Mouse (Mus musculus): ENCODE results near the gene Unc119.

Unc119 gene

DNA sequence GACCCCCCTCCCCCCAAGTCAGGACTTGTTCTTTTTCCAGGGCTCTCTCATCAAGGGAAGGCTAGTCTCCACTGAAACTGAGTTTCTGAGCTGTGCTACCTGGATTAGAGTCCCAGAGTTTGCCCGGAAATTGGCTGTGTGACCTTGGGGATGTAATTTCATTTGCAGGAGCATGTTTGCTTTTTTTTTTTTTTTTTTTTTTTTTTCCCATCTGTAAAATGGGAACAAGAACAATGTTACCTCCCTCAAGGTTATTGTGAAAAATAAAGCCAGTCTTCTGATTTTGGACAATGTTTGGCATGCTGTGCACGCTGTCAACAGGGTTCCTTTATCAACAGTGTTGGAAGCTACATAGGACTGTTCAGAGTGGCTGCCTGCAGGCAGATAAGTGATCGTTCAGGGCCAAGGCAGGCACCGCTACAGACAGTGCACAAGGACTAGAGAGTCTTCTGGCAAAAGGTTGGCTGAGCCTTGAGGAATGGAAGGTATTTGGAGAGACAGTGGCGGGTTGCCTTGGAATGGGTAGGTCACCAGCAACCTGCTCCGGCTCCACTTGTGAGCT lies 1.1 kb downstream of the Unc119 start:
- peak; percentile 64 for DNase-seq (ENCODE audit: low spot score)

DNA sequence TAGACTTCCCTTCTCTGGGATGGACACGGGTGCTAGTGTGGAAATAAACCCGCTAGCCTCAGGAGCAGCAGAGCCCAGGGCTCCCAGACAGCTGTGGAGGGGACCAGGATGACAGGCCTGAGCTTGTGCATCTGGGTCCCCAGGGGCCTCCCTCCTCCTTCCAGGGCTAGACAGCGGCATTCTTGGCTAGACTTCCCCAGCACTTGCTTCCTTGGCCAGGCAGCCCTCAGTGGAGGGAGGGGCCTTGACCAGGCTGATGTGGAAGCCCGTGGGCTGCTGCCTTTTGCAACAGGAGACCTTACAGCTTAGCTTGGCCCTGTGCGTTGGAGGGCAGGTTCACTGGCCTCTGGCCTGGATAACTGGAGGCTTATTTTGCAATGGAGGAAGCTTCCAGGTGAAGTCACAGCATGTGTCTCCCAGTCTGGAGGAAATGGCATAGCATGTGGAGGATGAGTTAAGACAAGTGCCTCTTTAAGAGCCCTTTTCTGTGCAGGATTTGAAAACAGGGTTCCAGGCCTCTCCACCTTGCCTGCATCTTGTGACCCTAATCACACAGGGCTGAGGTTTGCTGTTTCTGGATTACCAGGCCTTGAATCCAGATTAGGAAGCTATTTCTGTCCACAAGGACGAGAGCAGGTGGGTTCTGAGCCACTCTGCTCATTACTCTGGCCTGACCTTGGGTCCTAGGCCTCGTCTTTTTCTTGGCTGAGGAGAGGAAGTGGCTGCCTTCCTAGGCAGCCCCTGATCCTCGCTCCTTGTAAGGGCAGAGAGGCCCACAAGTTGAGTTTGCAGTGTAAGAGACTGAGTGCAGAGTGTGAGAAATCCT lies 1.8 kb downstream of the Unc119 start:
- DNase-seq (ENCODE audit: low spot score), result no peak

DNA sequence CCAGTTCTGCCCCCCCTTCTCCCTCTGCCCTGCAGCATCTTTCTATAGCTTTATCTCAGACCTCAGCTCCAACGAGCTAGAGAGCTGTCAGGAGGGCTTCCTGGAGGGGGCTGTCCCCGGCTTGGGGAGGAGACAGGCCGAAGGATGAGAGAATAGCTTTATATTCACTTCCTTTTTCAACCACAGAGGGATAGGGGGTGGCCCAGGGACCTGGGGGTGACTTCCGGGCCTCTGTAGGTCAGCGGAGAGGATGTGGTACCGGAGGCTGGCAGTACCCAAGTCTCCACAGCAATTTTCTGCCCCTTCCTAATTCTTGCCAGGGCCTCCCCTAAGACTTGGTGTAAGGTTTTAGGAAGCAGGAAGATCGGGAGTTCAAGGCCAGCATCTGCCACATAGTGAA lies 2.5 kb downstream of the Unc119 start:
- DNase-seq (ENCODE audit: low spot score), result no peak

DNA sequence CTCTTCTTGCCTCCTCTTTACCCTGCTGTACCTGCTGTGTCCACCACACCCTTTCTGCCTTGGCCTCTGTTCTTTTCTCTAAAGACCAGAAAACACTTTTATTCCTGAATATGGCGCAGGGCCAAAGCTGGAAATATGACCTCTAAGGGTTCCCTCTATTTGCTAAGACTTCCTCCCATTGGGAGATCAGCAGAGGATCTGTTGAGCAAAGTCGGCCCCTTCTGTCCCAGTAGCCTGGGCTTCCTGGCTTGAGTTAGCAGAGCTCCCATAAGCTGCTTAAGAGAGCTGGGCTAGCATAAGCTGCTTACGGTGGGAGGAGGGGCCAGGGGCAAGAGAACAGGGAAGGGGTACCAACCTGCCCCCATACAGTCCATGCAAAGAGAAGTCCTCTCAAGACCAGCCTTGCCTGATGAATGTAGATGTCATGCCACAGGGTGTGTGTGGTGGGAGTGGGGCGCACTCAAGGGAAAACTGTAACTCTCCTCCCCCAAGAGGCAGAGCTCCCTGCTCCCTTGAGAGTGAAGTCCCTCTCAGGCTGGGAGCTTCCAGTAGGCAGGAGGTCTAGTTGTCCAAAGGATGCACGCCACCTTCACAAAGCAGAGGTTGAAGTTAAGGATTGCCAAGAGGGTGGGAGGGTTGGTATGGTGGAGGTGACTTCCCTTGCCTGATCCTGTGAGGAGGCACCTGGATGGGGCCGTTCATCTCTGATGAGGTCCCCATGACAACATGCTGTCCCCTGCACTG lies 3.2 kb downstream of the Unc119 start:
- DNase-seq (ENCODE audit: low spot score), result no peak

DNA sequence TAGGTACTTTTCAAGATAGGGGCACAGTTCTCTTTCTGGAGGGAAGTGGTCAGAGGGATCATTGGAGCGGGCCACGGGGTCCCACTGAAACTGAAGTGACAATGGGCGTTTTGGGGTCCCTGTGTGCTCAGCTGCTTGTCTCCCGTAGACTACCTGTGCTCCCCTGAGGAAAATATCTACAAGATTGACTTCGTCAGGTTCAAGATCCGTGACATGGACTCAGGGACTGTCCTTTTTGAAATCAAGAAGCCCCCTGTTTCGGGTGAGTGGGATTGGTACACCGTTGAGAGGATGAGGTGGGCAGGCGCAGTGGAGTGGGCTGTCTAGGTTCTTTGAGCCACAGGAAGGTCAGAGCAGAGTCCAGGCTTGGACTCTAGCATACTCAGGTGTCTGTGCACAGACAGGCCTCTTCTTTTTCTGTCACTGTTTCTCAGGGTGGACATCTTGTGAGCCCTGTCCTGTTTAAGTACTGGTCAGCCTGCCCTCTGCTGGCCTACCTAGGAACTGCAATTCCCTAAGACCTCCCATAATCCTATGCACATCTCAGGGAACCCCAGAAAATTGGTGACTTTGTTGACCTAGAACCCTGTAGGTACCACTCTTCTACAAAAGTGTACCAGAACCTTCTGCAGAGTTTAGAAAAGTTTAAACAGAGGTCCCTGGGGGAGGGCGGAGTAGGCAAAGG lies 3.9 kb downstream of the Unc119 start:
- peak; percentile 85 for DNase-seq (ENCODE audit: low spot score)

DNA sequence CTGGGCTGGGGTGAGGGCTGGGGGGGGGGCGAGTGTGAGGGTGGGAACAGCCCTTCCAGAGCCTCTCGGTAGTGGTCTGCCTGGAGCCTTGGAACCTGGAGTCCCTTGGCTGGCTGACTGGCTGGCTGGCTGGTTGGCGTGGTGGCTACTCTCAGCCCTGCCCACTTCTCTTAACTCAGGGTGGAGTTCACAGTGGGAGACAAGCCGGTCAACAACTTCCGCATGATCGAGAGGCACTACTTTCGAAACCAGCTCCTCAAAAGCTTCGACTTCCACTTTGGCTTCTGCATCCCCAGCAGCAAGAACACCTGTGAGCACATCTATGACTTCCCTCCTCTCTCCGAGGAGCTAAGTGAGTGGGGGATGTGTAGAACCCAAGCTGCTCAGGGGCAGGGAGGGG lies 4.6 kb downstream of the Unc119 start:
- no peak for DNase-seq (ENCODE audit: low spot score)

DNA sequence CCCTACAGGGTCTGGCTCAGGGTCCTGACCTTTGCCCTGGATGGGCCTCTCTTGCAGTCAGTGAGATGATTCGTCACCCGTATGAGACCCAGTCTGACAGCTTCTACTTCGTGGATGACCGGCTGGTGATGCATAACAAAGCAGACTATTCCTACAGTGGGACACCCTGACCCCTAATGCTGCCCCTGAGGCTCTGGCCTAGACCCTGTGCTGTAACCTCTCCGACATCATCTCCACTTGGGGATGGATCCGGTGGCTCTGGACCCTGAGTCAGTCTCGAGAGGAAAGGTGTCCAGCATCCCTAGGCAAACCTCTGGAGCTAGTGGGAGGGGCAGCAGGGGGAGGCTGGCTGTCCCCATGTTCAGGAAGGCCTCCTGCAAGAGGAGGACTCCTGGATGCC lies 5.2 kb downstream of the Unc119 start:
- no peak for DNase-seq (ENCODE audit: low spot score)

DNA sequence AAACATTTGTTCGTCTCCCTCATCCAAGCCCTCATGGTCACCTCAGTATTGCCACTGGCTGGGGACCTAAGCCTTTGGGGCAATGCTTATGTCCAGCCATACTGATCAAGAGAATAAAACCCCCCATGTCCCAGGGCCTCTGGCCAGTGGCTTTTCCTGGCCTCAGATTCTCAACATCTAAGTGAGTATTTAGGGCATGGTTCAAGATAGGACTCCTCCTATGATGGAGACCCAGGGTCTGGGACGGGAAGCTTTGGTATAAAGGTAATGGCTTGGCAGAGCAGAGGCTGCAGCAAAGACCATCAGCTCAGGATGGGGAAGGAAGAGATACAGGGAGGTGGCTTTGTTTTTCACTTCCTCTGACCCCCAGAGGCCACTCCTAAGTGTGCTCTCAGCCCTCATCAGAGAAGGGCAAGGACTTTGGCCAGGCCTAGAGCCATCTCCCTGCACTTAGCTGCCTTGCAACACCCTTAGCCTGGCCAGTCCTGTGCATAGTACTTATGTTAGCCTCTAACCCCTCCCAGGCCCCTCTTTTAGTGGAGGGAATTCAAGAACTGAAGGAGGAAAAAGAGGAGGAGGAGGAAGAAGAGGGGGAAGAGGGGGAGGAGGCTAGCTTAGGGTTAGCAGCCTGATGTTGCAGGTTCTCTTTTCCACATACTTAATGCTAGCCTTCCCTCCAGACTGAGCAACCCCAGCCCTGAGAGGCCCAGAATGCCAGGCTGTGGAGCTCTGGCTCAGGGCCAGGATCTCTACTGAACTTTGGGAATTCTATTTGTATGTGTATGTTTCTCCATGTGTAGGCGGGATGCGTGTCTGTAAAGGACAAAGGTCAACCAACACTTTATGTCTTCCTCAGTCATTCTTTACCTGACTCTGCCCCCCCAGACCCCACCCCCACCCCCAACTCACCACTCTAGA lies 6.4 kb downstream of the Unc119 start:
- DNase-seq (ENCODE audit: low spot score), result no peak

DNA sequence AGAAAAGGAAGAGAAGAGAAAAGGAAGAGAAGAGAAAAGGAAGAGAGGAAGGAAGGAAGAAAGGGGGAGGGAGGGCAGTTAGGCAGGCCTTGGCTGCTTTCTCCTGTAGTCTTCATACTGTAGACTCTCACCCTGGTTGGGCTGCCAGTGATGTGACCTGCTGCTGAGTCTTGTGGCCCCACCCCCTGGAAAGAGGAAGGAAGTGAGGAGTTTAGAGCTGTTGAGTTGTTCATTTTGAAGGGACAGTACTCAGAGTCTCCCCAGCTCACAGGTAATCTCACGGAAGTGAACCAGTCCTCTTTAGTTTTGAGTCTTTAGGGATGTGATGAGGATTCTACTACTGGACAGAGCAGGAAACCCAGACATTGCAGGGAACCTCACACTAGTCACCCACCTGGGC lies 9.8 kb downstream of the Unc119 start:
- DNase-seq (ENCODE audit: low spot score), result no peak

DNA sequence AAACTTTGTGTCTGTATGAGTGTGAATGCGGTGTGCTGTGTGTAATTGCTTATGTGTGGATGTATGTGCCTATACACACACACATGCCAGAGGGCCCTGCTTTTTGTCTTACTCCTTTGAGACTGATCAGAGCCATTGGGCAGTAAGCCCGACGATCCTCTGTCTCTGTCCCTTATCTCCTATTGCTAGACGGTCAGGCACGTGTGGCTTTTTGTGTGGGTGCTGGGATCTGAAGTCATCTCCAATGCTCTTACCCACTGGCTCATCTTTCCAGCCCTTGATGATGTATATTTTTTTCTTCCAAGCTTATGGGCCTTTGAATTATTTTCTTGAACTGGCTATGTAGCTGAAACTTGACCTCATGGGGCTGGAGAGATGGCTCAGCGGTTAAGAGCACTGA lies 11.6 kb downstream of the Unc119 start:
- no peak for DNase-seq (ENCODE audit: low spot score)

DNA sequence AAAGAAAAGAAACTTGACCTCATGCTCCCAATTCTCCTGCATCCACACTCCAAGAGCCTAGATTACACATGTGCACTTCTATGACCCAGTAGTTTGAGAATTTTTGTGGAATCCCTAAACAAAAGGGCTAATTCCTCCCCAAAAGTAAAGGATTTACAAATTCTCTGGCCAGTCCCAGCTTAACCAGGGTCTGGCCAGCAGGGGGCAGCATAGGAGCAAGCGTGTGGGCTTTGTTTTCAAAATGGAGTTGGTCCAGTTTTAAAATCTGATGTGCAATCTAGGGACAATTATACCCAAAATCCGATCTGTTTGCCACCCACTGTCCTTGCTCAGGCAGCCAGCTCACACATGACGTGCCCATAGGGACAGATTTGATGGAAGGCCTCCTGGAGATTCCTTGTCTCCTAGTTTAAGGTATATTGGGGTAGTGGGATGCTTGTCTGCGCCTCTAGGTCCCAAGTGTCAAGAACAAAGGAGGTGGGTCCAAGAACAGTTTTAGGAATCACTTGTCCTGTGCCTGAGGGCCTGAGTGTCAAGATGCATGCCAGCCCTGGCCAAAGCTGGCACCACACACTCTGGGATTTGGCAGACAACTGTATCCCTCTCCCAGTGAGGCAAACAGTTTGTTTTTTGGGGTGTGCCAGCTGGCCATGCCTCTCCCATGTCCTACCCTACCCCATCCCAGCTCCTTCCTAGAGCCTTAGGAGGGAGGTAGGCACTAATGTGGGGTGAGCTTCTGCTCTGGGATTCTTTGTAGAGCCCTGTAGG lies 12.4 kb downstream of the Unc119 start:
- DNase-seq (ENCODE audit: low spot score), result peak; percentile 55

DNA sequence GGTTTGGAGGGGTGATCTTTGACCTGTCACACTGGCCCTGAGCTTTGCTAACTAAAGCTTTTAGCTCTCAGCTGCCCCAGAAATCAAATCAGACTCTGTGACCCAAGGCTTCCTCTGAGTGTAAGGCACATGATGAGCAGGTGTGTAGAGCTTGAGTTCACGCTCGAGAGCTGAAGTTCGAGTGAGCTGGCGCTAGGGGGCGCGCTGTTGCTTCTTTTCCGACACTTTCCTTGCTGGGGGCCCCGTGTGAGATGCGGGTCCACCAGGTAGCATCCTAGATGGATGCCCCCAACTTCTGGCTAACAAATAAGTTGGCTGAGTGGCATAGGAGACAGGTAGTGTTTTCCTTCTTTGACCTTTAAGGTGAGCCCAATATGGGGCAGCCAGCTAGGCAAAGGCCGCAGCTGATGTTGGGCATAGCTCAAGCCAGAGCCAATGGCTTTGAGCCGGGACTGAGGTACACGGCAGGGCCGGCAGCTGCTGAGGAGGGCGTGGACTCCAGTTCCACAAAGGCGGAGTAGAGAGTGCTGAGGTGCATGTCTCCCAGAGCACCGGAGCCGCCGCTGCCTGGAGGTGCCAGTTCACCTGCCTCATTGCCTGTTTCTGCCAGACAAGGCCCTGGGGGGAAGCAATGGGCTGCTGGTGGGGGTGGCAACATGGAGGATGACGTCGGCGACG lies 15.2 kb downstream of the Unc119 start:
- DNase-seq (ENCODE audit: low spot score), result peak; percentile 51

DNA sequence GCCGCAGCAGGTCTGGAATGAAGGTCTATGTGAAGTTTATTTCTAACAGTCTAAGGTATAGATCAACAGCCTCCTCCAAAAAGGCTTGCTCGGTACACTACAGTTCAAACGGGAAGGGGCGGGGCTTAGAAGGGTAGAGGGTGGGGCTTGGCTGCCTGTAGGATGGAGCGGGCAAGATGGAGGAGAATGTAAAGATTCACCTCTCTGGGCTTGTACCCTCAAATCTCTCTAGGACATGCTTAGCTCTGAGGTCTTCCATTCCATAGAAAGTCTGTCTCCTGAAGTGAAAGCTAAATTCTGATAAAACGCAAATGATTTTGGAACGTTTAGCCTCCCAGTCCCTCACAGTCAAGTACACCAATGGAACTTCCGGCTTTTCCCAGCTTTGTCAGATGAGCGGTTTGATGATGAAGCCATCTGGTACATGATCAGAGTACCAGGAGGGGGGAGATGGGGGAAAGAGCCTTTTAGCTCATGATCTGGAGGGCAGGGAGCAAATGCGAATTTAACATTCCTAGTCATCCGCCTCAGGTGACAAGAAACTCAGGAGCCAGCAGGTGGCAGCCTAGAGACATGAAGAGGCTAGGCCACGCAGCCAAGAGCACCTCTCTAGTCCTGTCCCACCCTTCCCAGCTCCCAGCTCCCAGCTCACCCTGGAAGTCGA lies 17.0 kb downstream of the Unc119 start:
- peak; percentile 77 for DNase-seq (ENCODE audit: low spot score)

DNA sequence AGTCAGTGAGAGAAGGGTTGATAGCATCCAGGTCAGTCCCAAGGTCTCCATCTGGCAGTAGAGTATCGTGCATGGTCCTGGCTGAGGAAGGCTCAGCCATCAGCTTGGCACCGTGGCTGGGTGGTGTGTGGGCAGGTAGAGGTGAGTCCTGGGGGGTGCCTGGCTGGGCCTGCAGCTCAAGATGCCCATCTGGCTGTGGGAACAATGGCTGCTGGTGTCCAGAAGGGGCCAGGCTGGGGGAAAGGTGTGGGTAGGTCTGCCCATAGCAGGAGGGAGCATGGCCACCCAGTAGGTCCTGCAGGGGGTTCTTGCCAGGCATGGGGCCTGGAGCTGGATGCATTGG lies 17.5 kb downstream of the Unc119 start:
- DNase-seq (ENCODE audit: low spot score), result no peak

DNA sequence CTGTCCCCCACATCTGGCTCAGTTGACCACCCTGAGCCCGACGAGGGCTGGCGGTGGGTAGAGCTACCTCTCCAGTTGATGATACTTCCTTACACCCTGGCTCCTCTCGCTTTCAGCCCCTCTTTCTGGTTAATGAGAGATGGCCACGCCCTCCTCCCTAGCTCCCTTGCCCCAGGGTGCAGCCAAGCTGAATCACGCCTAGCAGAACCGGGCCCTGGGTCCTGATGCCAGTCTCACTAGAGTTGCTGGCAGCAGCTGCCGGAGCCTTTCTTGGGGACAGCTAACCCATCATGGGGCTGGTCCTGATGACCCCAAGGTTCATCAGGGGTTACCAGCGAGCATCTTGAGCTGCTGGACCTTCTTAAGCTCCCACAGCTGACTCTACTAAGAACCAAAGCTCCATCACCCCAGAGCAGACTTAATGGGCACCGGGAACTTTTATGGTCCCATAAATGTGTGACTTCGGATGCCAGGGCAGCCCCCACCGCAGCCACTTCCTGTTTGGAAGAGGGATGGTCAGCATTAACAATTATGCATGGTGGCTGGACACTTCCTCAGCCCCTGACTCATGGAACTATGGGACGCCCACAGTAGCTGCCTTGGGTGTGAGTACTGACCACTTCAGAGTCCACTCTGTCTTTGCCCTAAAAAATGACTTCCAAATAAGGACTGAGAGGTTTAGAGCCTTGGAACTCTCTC lies 20.2 kb downstream of the Unc119 start:
- DNase-seq (ENCODE audit: low spot score), result no peak

DNA sequence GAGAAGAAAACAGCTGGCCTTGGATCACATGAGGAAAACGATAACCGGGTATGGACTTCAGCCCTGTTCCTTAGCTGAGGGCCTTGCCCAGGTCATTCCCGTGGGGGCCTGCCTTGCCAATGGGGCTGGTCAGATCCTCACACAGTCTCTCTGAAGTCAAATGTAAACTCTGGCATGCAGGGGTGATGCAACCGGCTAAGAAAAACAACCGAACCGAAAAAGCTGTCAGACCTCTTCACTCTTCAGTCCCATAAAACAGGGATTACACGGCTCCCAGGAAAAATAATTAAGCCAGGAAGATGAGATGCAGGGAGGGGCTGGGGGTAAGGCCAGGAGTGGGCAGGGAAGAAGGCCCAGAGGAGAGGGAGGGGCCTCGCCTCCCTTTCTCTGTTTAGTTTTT lies 20.8 kb downstream of the Unc119 start:
- no peak for DNase-seq (ENCODE audit: low spot score)

DNA sequence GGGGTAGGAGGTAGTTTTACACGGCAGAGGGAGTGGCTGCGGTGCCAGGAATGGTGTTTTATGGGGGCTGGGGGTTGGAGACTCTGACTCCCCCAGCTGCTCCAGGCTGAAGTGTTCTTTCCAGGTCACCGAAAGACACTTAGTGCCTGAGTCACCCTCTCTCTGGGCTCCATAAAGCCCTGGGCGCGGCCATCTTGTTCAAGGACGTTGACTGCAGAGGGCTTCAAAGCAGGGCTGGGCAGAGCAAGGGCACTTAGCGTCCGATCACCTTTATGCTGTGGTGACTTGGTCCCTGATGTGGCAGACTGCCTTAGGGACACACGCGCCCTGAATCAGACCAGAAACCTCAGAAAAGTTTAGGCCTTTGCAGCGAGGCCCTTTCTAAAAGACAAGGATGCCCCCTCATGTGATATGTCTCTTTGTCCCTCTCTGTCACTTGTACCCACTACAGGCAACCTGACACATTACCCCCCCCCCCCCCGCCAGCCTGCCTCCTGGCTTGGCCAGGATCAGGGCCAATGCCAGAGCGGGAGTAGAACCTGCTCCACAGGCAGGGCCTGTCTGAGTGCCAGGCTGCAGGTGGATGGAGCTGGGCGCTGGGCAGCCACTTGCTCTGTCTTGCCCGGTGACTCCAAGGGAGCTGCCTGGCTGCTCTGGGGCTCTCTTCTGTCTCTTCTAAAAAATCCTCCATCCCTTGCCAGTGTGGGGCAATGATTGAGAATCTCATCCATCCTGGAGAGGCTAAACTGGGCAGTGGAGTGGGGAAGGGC lies 24.4 kb downstream of the Unc119 start:
- DNase-seq (ENCODE audit: low spot score), result no peak

DNA sequence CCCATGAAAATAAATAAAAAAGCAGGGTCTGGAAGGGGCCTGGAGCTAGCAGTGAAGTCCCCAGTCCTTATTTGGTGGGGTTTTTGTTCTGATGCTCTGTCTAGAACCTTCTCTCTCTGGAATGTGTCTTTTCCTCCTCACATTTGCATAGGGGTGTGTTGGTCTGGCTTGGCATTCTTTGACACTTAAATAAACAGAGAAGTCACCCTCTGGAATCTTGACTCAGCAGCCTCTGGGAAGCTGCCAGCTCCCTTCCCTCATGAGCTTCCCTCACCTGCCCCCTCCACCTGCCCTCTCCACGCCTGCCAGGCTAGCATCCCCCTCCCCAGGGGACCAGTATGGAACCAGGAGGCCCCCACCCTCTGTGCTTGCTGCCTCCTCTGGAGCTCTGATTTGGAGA lies 27.1 kb downstream of the Unc119 start:
- DNase-seq (ENCODE audit: low spot score), result no peak

Measured in c-Kit-positive CD71-positive TER-119-positive erythroid progenitor cells, embryonic 14.5 days (primary cell).